Mouse (Mus musculus): ENCODE data around the gene Gm21731. TPM values are rescaled to one million over a fixed set of nuclear protein-coding genes. Genes with fewer than 3 reads are reported as not detected.
"Not testable (repeated sequence)": the region's sequence is repeated elsewhere in the genome, so short reads cannot be mapped to it uniquely, and the experiment has no call there.

Gm21731 gene
- total RNA-seq (2021), result not detected in 2 replicates
- long read RNA-seq, experiment 1, result 0 reads
- long read RNA-seq, experiment 2, result 0 reads

GRCm38 (mm10) chr13:120238811-120239210 lies at the start of gene Gm21731:
Gene Gm21731 (plus strand): TSS chr13:120239111.
- not testable (repeated sequence) for DNase-seq

DNA sequence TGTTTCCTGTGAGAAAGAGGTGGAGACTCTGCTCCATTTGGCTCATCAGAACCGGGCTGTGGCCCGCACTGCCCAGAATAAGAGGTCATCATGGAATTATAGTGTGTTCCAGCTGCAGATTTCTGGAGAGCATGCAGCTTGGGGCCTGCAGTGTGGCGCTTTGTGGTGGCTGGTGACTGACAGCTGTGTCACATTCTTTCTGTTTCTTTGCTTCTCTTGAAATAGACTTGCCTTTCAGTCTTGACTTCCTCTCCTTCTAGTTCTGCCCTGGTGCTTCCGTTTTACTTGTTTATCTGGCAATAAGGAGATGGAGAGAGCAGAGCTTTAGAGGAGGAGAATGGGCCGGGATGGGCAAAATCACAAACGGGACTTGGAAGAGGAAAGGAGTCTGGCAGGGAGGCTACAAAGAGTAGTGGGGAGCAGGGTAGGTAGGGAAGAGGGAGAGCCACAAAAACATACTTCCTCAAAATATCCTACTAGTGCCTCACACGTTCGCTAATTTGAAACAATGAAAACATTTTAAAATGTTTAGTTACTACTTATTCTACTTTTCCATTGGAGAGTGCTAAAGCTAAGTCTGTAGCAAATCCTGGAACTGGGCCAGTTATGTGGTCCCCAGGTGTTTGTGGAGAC lies 42.6 kb upstream of the Gm21731 start:
- not testable (repeated sequence) for DNase-seq

GRCm38 (mm10) chr13:120215847-120216246 lies 23.1 kb upstream of the Gm21731 start, which contains the start of gene Gm21762:
Gene Gm21762 (minus strand): TSS chr13:120215947.
- DNase-seq, result not testable (repeated sequence)

- DNase-seq, result peak; percentile 3
Observed at GRCm38 (mm10) chr13:120220922-120221321, 18.0 kb upstream of the Gm21731 start.

GRCm38 (mm10) chr13:120223012-120223659 lies 15.8 kb upstream of the Gm21731 start:
- peak; percentile 2 for DNase-seq

GRCm38 (mm10) chr13:120231798-120232197 lies 7.1 kb upstream of the Gm21731 start:
- DNase-seq, result not testable (repeated sequence)

- DNase-seq, result not testable (repeated sequence)
Observed at GRCm38 (mm10) chr13:120232447-120233049, 6.4 kb upstream of the Gm21731 start.

DNA sequence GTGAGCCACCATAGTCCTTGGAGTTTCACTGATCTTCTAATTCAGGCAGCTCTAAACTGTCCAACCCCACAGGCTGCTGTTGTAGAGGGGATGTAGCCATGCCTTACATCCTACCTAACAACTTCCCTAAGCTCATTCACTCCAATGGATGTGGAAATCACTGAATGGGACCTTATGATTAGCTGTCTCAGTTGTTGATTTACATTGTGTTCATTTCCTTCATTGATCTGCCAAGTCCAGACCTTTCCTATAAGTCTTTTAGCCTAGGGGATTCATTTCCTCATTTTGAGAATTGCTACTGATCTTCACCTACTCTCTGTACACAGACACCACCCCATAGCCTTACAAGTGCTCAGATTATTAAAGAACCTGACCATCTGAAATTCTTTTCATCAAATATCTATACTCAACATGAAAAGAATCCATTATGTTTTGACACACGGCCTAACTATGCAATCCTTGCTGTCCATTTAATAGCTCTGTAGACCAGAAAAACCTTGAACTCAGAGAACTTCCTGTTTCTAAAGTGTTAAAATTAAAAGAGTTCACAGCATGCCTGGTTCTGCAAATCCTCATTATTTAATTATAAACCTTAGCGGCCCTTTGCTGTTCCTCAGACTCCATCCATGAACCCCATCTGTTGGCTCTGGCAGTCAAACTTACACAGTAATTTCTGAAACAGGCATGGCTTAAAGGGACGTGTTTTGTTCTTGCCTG lies 12.5 kb downstream of the Gm21731 start:
- DNase-seq, result not testable (repeated sequence)

GRCm38 (mm10) chr13:120258817-120259658 lies 20.1 kb downstream of the Gm21731 start:
- not testable (repeated sequence) for DNase-seq

- DNase-seq, result not testable (repeated sequence)
Observed at GRCm38 (mm10) chr13:120259718-120260117, 20.8 kb downstream of the Gm21731 start.

GRCm38 (mm10) chr13:120262870-120263269 lies 24.0 kb downstream of the Gm21731 start, which contains the start of gene AF067061:
Gene AF067061 (plus strand): TSS chr13:120263114.
- not testable (repeated sequence) for DNase-seq

DNA sequence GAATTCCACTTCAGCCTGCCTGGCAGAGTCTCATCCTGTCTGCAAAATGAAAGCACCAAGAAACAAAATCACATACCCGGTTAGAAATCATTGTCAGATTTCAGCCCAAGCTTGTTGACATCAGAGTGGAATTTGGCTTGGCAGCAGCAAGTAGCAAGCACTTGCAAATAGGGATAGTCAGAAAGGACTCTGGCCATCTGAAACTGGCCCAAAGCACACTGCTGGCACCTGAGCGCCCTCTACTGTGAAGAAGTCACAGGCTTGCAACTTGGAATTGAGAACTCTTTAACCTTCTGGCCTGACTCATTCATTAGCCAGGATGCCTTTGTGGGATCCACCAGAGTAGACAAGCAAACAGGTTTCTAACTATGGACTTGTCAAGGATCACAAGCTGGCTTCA lies 38.9 kb downstream of the Gm21731 start:
- DNase-seq, result not testable (repeated sequence)

DNA sequence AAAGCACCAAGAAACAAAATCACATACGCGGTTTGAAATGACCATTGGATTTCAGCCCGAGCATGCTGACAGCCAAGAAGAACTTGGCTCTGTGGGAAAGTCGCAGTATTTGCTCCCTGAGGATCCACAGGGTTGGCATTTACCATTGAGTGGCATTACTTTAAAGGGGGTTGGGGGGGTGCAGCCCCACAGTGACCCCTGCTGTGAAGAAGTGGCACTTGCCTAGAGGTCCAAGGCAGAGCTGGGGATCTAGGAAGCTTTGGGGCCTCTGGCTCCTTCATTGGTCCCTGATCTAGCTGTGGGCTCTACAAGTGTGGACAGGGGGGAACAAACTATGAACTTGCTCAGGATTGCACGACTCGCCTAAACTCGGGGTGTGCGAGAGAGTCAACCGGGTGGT lies 39.9 kb downstream of the Gm21731 start:
- no peak for DNase-seq

Other genes starting within 250 kb of the Gm21731 start
- not detected in 2 replicates for gene Gm36079, start 212.1 kb upstream of the Gm21731 start, total RNA-seq (2021)
- 0.30 and 1.1 TPM in 2 replicates for gene Gm21188, start 186.9 kb upstream of the Gm21731 start, total RNA-seq (2021)
- gene Gm20767, start 98.9 kb upstream of the Gm21731 start, total RNA-seq (2021), result not detected in 2 replicates
- not detected in 2 replicates for gene Gm21818, start 66.7 kb upstream of the Gm21731 start, total RNA-seq (2021)
- not detected in 2 replicates for gene Gm21762, start 23.2 kb upstream of the Gm21731 start, total RNA-seq (2021)
- not detected in 2 replicates for gene AF067061, start 24.0 kb downstream of the Gm21731 start, total RNA-seq (2021)
- 0.68 TPM in 1 of 2 replicates, not detected in the other for gene BC147527, start 61.3 kb downstream of the Gm21731 start, total RNA-seq (2021)
- not detected in 2 replicates for gene Tcstv3, start 77.8 kb downstream of the Gm21731 start, total RNA-seq (2021)